20 mouse cellular contexts compared by ENCODE assay signal in genomic region chr12:71948972-71949371, GRCm38 (mm10).
"Had no signal": no experiment of that assay in that cellular context is flagged by ENCODE, and none has a peak within 500 bp of the region (broad histone marks: within the 10 kb centered on the region; RNA-seq: fewer than 3 reads in every experiment).

No protein-coding gene starts in this region.

- H3K4me2 ChIP-seq: liver, embryonic 12.5 days; liver, embryonic 15.5 days; lung, embryonic 15.5 days; midbrain, embryonic 12.5 days; neural tube, embryonic 13.5 days; neural tube, embryonic 15.5 days; stomach, embryonic 15.5 days had no signal

- H3K27ac ChIP-seq: liver, embryonic 12.5 days; liver, embryonic 15.5 days; midbrain, embryonic 12.5 days; neural tube, embryonic 13.5 days; neural tube, embryonic 15.5 days; stomach, embryonic 15.5 days; stomach, postnatal 0 days had no signal

- H3K4me1 ChIP-seq: liver, embryonic 12.5 days; liver, embryonic 15.5 days had no signal

- DNase-seq: lung, adult 2 months; lung, postnatal 10 days; lung, postnatal 4 days; midbrain, embryonic 14.5 days; retina, postnatal 1 day; right cerebral cortex, adult 18-20 months; right cerebral cortex, postnatal 14 days; thymus, adult 2 months; thymus, postnatal 25 days; thymus, postnatal 4 days had no signal

- H3K4me3 ChIP-seq: liver, embryonic 12.5 days; liver, embryonic 15.5 days; lung, embryonic 15.5 days; megakaryocyte, embryonic 14.5 days; midbrain, embryonic 12.5 days; neural tube, embryonic 13.5 days; neural tube, embryonic 15.5 days; stomach, embryonic 15.5 days had no signal

- H3K9ac ChIP-seq: liver, embryonic 12.5 days; liver, embryonic 15.5 days; lung, embryonic 15.5 days; midbrain, embryonic 12.5 days; neural tube, embryonic 13.5 days; neural tube, embryonic 15.5 days; stomach, embryonic 15.5 days had no signal

- H3K27me3 ChIP-seq: liver, embryonic 12.5 days; liver, embryonic 15.5 days; lung, embryonic 15.5 days; megakaryocyte, embryonic 14.5 days; midbrain, embryonic 12.5 days; neural tube, embryonic 13.5 days; neural tube, embryonic 15.5 days; stomach, embryonic 15.5 days had no signal

- H3K9me3 ChIP-seq: liver, embryonic 12.5 days; liver, embryonic 15.5 days; lung, embryonic 15.5 days; megakaryocyte, embryonic 14.5 days; midbrain, embryonic 12.5 days; neural tube, embryonic 13.5 days; neural tube, embryonic 15.5 days; stomach, embryonic 15.5 days had no signal

- ATAC-seq: liver, embryonic 12.5 days; midbrain, embryonic 16.5 days had no signal
